Mouse (Mus musculus) ES-Bruce4 (cell line): ENCODE results near the gene Tnfrsf18. TPM values are rescaled to one million over a fixed set of nuclear protein-coding genes. Genes with fewer than 3 reads are reported as not detected.

Source experiments
- H3K27ac ChIP-seq: 2 replicates; pipeline ENCODE4 v1.5.1; 2012; ENCODE audit warnings: low read length, inconsistent platforms; ENCODE audit not compliant: insufficient read depth
- H3K27me3 ChIP-seq: 2 replicates; pipeline ENCODE4 v1.6.1; 2012; ENCODE audit warnings: mild to moderate bottlenecking, low read length, inconsistent platforms; ENCODE audit not compliant: control insufficient read depth, poor library complexity, insufficient read depth, severe bottlenecking
- H3K36me3 ChIP-seq: 2 replicates; pipeline ENCODE4 v1.6.1; 2012; ENCODE audit warnings: inconsistent platforms, mild to moderate bottlenecking, low read length, moderate library complexity; ENCODE audit not compliant: control insufficient read depth, poor library complexity, insufficient read depth, severe bottlenecking
- H3K4me1 ChIP-seq: one replicate; pipeline ENCODE4 v1.8.1; 2011; ENCODE audit warnings: low read length; ENCODE audit not compliant: control insufficient read depth, insufficient read depth
- H3K4me3 ChIP-seq: 2 replicates; pipeline ENCODE4 v1.5.1; 2011; ENCODE audit warnings: low read depth, mild to moderate bottlenecking, low read length
- H3K9ac ChIP-seq: 2 replicates; pipeline ENCODE4 v1.6.1; 2012; ENCODE audit warnings: low read depth, mild to moderate bottlenecking, inconsistent platforms; ENCODE audit not compliant: poor library complexity, severe bottlenecking
- H3K9me3 ChIP-seq: replicated peaks from 2 replicates; pipeline ENCODE4 v1.6.1; 2012; ENCODE audit warnings: mild to moderate bottlenecking, low read length, inconsistent platforms; ENCODE audit not compliant: control insufficient read depth, poor library complexity, insufficient read depth, severe bottlenecking
- CTCF ChIP-seq: IDR thresholded peaks from one replicate; pipeline ENCODE4 v1.8.1; 2011; ENCODE audit warnings: low read depth, low read length
- EP300 ChIP-seq: IDR thresholded peaks from 2 replicates; pipeline ENCODE4 v1.6.1; 2011; ENCODE audit warnings: low read depth, low read length; ENCODE audit not compliant: insufficient read depth
- POLR2A ChIP-seq: IDR thresholded peaks from one replicate; pipeline ENCODE4 v1.8.1; 2011; ENCODE audit warnings: low read length; ENCODE audit not compliant: insufficient read depth
- polyA plus RNA-seq: library from polyadenylated mRNA; stranded (reverse); fragments of >200 nt; gene quantifications from 2 replicates; pipeline ENCODE4 v1.2.4, GENCODE M21; 2011; ENCODE audit warnings: low read depth; ENCODE audit not compliant: missing spikeins, insufficient read depth, insufficient read length

Tnfrsf18 gene
- polyA plus RNA-seq, 1 experiment, result not detected

DNA sequence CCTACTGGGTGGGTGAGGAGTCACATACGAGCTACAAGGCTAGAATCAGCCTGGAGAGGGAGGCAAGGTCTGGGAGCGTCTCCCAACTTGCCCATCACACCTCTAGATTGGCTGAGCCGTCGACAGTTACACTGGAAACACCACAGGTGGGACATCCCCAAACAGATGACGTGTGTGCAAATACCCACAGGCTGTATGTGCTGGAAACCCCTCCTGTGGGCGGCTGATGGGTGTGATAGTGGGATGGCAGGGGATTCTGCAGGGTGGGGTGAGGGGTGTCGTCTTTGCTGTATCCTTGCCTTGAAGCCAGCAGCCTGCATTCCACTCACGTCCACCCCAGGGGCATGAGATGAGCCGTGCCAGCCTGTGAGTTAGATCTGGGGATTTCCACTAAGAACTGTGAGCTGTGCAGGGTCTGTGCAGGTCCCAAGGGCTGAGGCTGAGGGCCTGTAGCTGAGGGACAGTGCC lies 4.7 kb downstream of the Tnfrsf18 start:
- peak overlapping the region; percentile 87 for H3K4me3 ChIP-seq
- no peaks in the 10 kb centered on the region for H3K9me3 ChIP-seq
- H3K27ac ChIP-seq, result no peak overlapping the region
- H3K9ac ChIP-seq, result 0 out of 2 replicates have a peak overlapping the region, but pooled peaks have one; percentile 47
- TF ChIP-seq POLR2A (no peak), EP300 (no peak), CTCF (no peak)
- no peaks in the 10 kb centered on the region for H3K36me3 ChIP-seq
- H3K27me3 ChIP-seq, result no peaks in the 10 kb centered on the region
- no peaks in the 10 kb centered on the region for H3K4me1 ChIP-seq

DNA sequence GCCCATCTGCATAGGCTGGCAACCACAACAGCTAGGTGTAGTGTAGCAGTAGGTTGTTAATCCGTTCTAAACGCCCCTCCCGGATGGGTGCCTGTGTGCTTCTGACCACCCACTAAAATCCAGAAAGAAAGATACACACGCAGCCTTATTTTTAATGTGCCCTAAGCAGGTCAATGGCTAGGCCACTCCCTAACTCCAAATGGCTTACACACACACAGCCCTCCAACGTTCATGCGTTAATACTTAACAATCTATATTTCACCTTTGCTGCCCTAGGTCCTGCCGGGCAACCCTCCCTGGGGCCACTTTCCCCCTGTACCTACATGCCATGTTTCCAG lies 5.3 kb downstream of the Tnfrsf18 start:
- Histone ChIP-seq H3K4me1 (no peaks in the 10 kb centered on the region), H3K9ac (peak overlapping the region; percentile 47), H3K36me3 (no peaks in the 10 kb centered on the region), H3K9me3 (no peaks in the 10 kb centered on the region), H3K27me3 (no peaks in the 10 kb centered on the region), H3K27ac (no peak overlapping the region), H3K4me3 (peak overlapping the region; percentile 87)
- TF ChIP-seq CTCF, result no peak
- TF ChIP-seq EP300, result no peak
- TF ChIP-seq POLR2A, result no peak

DNA sequence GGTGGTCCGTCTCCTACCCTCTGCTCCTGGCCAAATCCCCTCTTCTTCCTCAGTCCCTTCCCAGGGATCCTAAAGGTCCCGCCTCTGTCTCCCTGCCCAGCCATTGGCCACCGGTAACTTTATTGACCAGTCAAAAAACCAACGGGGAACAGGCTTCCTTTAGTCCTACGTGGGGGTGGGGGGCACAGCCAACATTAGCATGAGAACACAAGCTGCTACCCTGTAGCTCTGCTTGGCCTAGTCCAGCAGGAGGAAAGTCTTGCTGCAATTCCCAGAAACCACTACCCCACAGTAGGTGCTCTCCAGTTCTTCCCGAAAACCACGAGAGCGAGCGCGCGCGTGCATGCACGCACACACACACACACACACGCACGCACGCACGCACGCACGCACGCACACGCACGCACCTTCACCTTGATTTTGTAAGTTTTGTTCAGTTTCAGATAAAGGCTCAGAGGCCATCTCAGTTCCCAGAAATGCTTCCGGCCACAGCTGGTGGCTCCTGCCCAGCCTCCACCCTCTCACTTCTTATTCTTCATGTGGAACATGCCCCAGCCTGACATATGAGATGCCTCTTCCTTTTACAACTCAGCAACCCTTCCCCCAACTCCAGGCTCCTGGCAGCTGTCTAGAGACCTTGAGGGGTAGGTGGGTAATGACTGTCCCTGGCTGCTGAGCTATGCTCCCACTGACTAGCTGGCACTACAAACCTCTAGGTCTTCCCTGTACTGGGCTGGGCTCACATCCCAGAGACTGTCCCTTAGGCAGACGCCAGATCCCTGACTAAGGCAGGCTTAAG lies 5.8 kb downstream of the Tnfrsf18 start:
- Histone ChIP-seq H3K9ac (peak overlapping the region; percentile 47), H3K4me3 (peak overlapping the region; percentile 87), H3K27me3 (no peaks in the 10 kb centered on the region), H3K9me3 (no peaks in the 10 kb centered on the region), H3K36me3 (no peaks in the 10 kb centered on the region), H3K4me1 (no peaks in the 10 kb centered on the region), H3K27ac (peak overlapping the region; percentile 84)
- TF ChIP-seq POLR2A (peak; percentile 69), CTCF (no peak), EP300 (no peak; the same call in 1 of the 2 replicates)

DNA sequence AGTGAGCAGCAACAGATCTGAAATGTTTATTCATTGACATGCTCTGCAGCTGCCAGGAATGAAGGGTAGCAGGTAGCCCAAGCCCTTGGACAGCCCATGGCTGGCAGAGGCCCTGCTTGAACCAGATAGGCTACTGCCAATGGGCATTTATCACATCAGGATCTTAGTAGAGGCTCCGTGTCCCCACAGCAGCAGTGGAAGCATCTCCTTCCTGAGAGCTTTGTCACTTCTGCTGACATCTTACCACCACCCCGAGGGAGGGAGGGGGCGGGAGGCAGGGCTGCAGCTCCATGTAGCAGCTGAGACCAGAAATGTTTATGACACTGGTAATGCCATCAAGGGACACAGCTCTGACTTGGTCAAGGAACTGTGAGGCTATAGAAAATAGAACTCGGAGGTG lies 6.9 kb downstream of the Tnfrsf18 start:
- Histone ChIP-seq H3K9ac (no peak overlapping the region), H3K27ac (no peak overlapping the region; the same call in 1 of the 2 replicates), H3K4me3 (no peak overlapping the region), H3K4me1 (no peaks in the 10 kb centered on the region), H3K9me3 (no peaks in the 10 kb centered on the region), H3K36me3 (no peaks in the 10 kb centered on the region), H3K27me3 (no peaks in the 10 kb centered on the region)
- no peak for TF ChIP-seq POLR2A
- no peak for TF ChIP-seq EP300

DNA sequence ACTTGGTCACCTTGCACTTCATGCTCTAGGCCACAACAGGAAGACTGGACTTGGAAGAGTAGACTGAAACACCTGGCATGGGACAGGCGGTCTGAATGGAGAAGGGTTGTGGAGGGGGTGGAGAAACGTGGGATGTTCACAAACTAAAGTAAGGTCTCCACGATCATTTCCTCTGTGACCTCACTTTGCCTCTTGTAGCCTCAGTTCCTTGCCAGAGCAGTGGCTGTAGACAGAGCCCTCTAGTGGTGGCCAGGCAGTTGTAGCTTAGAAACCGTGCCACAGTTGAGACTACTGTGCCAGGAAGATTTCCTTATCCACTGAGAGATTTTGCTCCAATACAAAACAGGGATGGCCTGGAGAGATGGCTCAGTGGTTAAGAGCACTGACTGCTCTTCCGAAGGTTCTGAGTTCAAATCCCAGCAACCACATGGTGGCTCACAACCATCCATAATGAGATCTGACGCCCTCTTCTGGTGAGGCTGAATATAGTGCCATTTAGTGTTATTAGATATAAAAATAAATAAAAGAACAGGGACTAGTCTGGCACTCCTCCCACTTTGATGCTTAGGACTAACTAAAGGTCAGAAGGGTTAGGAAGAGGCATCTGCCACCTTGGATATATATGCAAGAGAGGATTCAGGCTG lies 7.6 kb downstream of the Tnfrsf18 start:
- Histone ChIP-seq H3K36me3 (no peaks in the 10 kb centered on the region), H3K4me1 (no peaks in the 10 kb centered on the region), H3K9ac (no peak overlapping the region), H3K9me3 (no peaks in the 10 kb centered on the region), H3K27ac (no peak overlapping the region), H3K27me3 (no peaks in the 10 kb centered on the region), H3K4me3 (peak overlapping the region; percentile 46)
- TF ChIP-seq CTCF (peak; percentile 79), EP300 (no peak), POLR2A (no peak)

DNA sequence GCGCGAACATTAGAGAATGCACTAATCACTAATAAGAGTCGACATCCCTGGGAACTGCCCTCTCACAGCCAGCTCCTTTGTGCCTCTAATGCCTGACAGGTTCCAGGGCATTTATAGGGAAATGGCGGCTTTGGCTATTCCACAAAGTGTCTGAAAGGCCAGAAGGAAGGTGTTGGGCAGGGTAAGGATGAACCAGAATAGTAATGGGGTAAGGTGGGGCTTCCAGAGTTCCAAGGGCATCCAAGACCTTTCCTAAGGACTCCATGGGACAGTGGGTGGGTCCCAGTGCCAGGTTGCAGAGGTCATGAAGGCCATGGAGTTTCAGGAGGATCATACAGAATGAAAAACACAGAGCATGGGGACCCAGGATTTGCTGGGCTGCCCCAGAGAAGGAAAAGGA lies 8.3 kb downstream of the Tnfrsf18 start:
- TF ChIP-seq CTCF, result no peak
- no peak for TF ChIP-seq POLR2A
- TF ChIP-seq EP300, result no peak
- H3K36me3 ChIP-seq, result no peaks in the 10 kb centered on the region
- no peaks in the 10 kb centered on the region for H3K27me3 ChIP-seq
- no peaks in the 10 kb centered on the region for H3K9me3 ChIP-seq
- H3K9ac ChIP-seq, result peak overlapping the region; percentile 41
- peak overlapping the region; percentile 45; the same call in 1 of the 2 replicates for H3K4me3 ChIP-seq
- H3K27ac ChIP-seq, result no peak overlapping the region
- no peaks in the 10 kb centered on the region for H3K4me1 ChIP-seq
